Mouse (Mus musculus) spleen, adult 2 months (tissue): ENCODE data around the gene Arhgdib.

Source experiments
- CTCF ChIP-seq: fragments of 200-500 bp; IDR thresholded peaks from 2 replicates; pipeline ENCODE4 v1.5.1; 2011; ENCODE audit warnings: mild to moderate bottlenecking, inconsistent platforms; ENCODE audit not compliant: insufficient read depth, insufficient read length, insufficient replicate concordance; ENCODE audit errors: extremely low read depth
- POLR2A ChIP-seq: fragments of 200-500 bp; IDR thresholded peaks from 2 replicates; pipeline ENCODE4 v1.6.1; 2011; ENCODE audit warnings: low read depth, low read length, inconsistent platforms

DNA sequence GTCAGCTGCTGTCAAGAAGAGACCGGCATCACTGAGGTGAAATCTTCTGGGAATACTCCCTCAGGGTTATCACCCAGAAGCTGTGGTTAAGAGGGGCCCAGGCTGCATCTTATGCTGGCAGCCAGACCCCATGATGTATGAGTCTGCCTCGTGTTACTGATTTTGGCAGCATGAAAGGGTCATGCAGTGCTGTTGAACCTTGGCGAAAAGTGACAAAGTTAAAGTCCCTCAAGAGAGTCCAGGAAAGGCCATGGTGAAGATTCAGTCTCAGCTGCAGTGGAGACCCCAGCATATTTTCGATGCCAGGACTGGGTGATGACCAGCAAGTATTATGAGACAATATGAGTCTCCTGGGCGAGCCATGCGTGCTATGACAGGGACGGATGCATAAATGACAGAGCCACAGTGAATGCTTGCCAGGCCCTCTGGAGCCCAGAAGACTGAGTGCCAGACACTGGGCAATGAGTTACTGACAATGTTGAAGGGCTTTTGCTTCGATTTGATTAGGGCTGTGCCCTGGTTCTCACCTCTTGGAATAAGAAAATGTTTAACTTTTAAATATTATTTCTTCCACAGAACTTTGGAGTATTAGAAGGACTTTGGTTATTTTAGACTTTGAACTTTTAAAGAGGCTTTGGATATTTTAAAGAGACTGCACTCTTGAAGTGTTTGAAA, 25.8 kb downstream of the Arhgdib start:
- TF ChIP-seq CTCF (no peak), POLR2A (no peak)
